Comparison of ENCODE assay signal across 9 mouse cellular contexts in the genomic region with DNA sequence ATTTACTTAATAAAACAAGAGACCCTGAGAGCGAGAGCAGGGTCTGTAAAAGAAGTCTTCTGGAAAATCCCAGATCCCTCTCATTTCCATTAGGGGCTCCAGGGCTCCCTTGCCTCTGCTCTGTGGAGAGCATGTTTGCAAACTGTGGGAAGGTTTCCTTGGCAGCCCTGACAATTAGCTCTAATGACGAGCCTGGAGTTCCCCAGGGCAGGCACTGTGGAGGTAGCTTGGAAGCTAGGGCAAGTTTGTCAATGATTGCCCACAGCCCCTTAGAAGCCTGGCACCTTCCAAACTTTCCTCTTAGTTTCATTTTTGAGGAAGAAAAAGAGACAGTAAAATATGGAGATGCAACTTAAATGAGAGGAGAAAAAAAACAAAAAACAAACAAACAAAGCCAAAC. TPM values are rescaled to one million over a fixed set of nuclear protein-coding genes. Genes with fewer than 3 reads are reported as not detected.
DNase-seq lines count a peak whose midpoint lies in the region; ATAC-seq and TF ChIP-seq lines count a peak whose summit lies in the region.
"Had no signal": no experiment of that assay in that cellular context is flagged by ENCODE, and none has a peak within 500 bp of the region (broad histone marks: within the 10 kb centered on the region; RNA-seq: fewer than 3 reads in every experiment).

No protein-coding gene starts in this region.

- H3K9ac ChIP-seq in lung, postnatal 0 days (replicated peaks; ENCODE audit: low read depth) = no peak overlapping the region
- H3K9ac ChIP-seq in forebrain, embryonic 11.5 days (ENCODE audit: low read length) = no peak overlapping the region

- H3K4me2 ChIP-seq in lung, postnatal 0 days (replicated peaks; ENCODE audit: low read depth, low read length) = peak overlapping the region; percentile 33; the same call in 1 of the 2 replicates
- H3K4me2 ChIP-seq in forebrain, embryonic 11.5 days (ENCODE audit: low read depth, low read length, severe bottlenecking) = peak overlapping the region; percentile 21; the same call in 1 of the 2 replicates

- no peaks in the 10 kb centered on the region for H3K27me3 ChIP-seq in lung, postnatal 0 days (replicated peaks; ENCODE audit: insufficient read depth, low read length)
- H3K27me3 ChIP-seq in forebrain, embryonic 11.5 days (ENCODE audit: control insufficient read depth, insufficient read depth, low read length) = no peaks in the 10 kb centered on the region

- DNase-seq in lung, postnatal 0 days (ENCODE audit: low spot score) = peak; percentile 36
- no peak for DNase-seq in lung, postnatal 4 days
- DNase-seq in forebrain, embryonic 11.5 days (ENCODE audit: low spot score) = peak; percentile 67
- DNase-seq in kidney, postnatal 10 days = peak; percentile 66
- DNase-seq in retina, embryonic 14.5 days (ENCODE audit: low spot score) = peak; percentile 43
- no peak for DNase-seq in thymus, postnatal 0 days (ENCODE audit: low spot score)
- no peak for DNase-seq in frontal cortex, postnatal 25 days (ENCODE audit: low spot score in 2 of 2)
- no peak for DNase-seq in ovary, postnatal 36 days (ENCODE audit: low spot score)

- no peaks in the 10 kb centered on the region for H3K9me3 ChIP-seq in lung, postnatal 0 days (ENCODE audit: low read length)
- no peaks in the 10 kb centered on the region for H3K9me3 ChIP-seq in forebrain, embryonic 11.5 days (ENCODE audit: control insufficient read depth, low read length)

- 0 out of 2 replicates have a peak overlapping the region, but pooled peaks have one; percentile 26 for H3K27ac ChIP-seq in lung, postnatal 0 days (ENCODE audit: low read length)
- no peak overlapping the region for H3K27ac ChIP-seq in forebrain, embryonic 11.5 days (ENCODE audit: low read depth, low read length)

- H3K36me3 ChIP-seq in lung, postnatal 0 days (ENCODE audit: insufficient read depth, low read length) = no peaks in the 10 kb centered on the region
- no peaks in the 10 kb centered on the region for H3K36me3 ChIP-seq in forebrain, embryonic 11.5 days (ENCODE audit: control insufficient read depth, insufficient read depth, low read length)

- H3K4me1 ChIP-seq in lung, postnatal 0 days (ENCODE audit: insufficient read depth, low read depth, low read length) = no peaks in the 10 kb centered on the region; the same call in 1 of the 2 replicates
- peaks cover 19% of the 10 kb centered on the region for H3K4me1 ChIP-seq in forebrain, embryonic 11.5 days (replicated peaks; ENCODE audit: control insufficient read depth, insufficient read depth, low read length)

- TF ChIP-seq EP300 in lung, postnatal 0 days (IDR thresholded peaks at IDR 0.05) = no peak

- WGBS in lung, postnatal 0 days = 55% methylated on average over 2 of the region's 2 CpGs
- WGBS in forebrain, embryonic 11.5 days = 26% methylated on average over 2 of the region's 2 CpGs

- TF ChIP-seq CTCF in lung, postnatal 0 days (IDR thresholded peaks at IDR 0.05) = no peak

- no peak overlapping the region for H3K4me3 ChIP-seq in lung, postnatal 0 days (ENCODE audit: low read depth, low read length)
- no peak overlapping the region for H3K4me3 ChIP-seq in forebrain, embryonic 11.5 days (ENCODE audit: low read depth, low read length)

- ATAC-seq in lung, postnatal 0 days = no peak
- no peak for ATAC-seq in forebrain, embryonic 11.5 days (replicated peaks; ENCODE audit: low FRiP score)

RNA-seq across cellular contexts. Expression of a gene that starts 2.5 kb away (rescaled TPM):
- 15.4 and 17.1 TPM in 2 replicates for polyA plus RNA-seq in lung, postnatal 0 days (2015; fragmentation: Nextera tagmentation; extraction: Ambion mirVana)
- 21.4 and 21.7 TPM in 2 replicates for polyA plus RNA-seq in forebrain, embryonic 11.5 days (2014; fragmentation: Nextera tagmentation; extraction: Ambion mirVana)
- polyA plus RNA-seq in thymus, postnatal 0 days (2015; fragmentation: Nextera tagmentation; extraction: Ambion mirVana) = 2.2 and 2.3 TPM in 2 replicates

RNA-seq across cellular contexts. Expression of a gene that starts 19.5 kb away (rescaled TPM):
- not detected in 2 replicates for polyA plus RNA-seq in lung, postnatal 0 days (2015; fragmentation: Nextera tagmentation; extraction: Ambion mirVana)
- polyA plus RNA-seq in forebrain, embryonic 11.5 days (2014; fragmentation: Nextera tagmentation; extraction: Ambion mirVana) = not detected in 2 replicates
- 0.09 TPM in 1 of 2 replicates, not detected in the other for polyA plus RNA-seq in thymus, postnatal 0 days (2015; fragmentation: Nextera tagmentation; extraction: Ambion mirVana)
- polyA plus RNA-seq: gonadal fat pad, adult 2 months had no signal

RNA-seq across cellular contexts. Expression of a gene that starts 56.2 kb away (rescaled TPM):
- polyA plus RNA-seq in lung, postnatal 0 days (2015; fragmentation: Nextera tagmentation; extraction: Ambion mirVana) = 14.1 and 15.8 TPM in 2 replicates
- polyA plus RNA-seq in forebrain, embryonic 11.5 days (2014; fragmentation: Nextera tagmentation; extraction: Ambion mirVana) = 37.2 and 39.8 TPM in 2 replicates
- polyA plus RNA-seq in thymus, postnatal 0 days (2015; fragmentation: Nextera tagmentation; extraction: Ambion mirVana) = 29.8 and 38.2 TPM in 2 replicates

Comparison
In these comparisons a context has a peak if more than half of its experiments do, and no peak if none do; other contexts are left out.
1. DNase-seq: peak in lung, postnatal 0 days (single experiment), forebrain, embryonic 11.5 days (single experiment), kidney, postnatal 10 days (single experiment) and retina, embryonic 14.5 days (single experiment); none in lung, postnatal 4 days (0 of 2), thymus, postnatal 0 days (single experiment), frontal cortex, postnatal 25 days (0 of 2) and ovary, postnatal 36 days (single experiment).